Mouse (Mus musculus): ENCODE measurements around the gene Acadm. TPM values are rescaled to one million over a fixed set of nuclear protein-coding genes. Genes with fewer than 3 reads are reported as not detected.

Gene Acadm
- polyA plus RNA-seq (2015; fragmentation: Nextera tagmentation; extraction: Ambion mirVana), result 112 and 118 TPM in 2 replicates

DNA sequence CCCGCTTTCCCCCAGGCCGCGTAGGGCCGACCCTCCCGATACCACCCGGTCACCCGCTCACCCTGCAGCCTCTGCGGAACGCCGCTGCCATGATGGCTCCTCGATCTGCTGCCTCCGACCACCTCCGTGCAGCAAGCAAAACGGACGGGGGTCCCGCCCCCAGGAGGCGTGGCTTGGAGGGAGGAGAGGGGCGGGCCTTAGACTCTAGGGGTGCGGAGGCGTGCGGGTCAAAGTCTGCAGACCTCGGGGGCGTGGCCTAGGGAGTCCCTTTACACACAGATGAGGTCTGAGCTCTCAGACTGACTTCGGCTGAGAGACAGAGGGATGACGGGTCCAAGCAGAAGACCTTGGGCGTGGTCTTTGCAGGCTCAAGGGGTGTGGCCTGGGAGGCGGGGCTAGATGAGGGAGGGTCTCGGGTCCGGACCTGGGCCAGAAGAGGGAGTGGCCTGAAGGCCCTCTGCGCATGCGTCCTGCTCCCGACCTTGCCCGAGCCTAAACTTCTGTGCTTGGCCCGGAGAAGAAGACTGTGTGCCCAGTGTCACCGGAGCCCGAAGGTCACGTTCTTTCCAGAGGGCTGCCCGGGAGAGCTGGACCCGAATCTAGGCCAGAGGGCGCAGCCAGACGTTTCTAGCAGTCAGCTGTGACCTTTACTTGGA is at the start of gene Acadm:
TSS of gene Acadm (minus strand) at position 298 of the 656 bp plus-strand sequence.
- WGBS, result under 1% methylated on average over 41 of the region's 41 CpGs
- Histone ChIP-seq H3K9ac (peak within 1 kb of the TSS; percentile 82), H3K9me3 (no peaks in the 10 kb centered on the region), H3K27me3 (replicated peaks) (no peaks in the 10 kb centered on the region), H3K4me2 (replicated peaks) (peak within 1 kb of the TSS; percentile 73), H3K4me3 (replicated peaks) (peak within 1 kb of the TSS; percentile 83), H3K36me3 (no peaks in the 10 kb centered on the region), H3K27ac (peak within 1 kb of the TSS; percentile 86), H3K4me1 (replicated peaks) (peaks cover 5% of the 10 kb centered on the region)
- peak; percentile 98 for ATAC-seq

GRCm38 (mm10) chr3:153984428-153985340 is 40.3 kb upstream of the Acadm start:
- no peaks in the 10 kb centered on the region for H3K9me3 ChIP-seq
- no peak overlapping the region for H3K4me2 ChIP-seq (replicated peaks)
- no peaks in the 10 kb centered on the region for H3K36me3 ChIP-seq
- no peaks in the 10 kb centered on the region for H3K27me3 ChIP-seq (replicated peaks)
- ATAC-seq, result peak; percentile 59
- H3K9ac ChIP-seq, result no peak overlapping the region
- H3K4me3 ChIP-seq (replicated peaks), result no peak overlapping the region
- H3K4me1 ChIP-seq (replicated peaks), result no peaks in the 10 kb centered on the region
- H3K27ac ChIP-seq, result no peak overlapping the region
- WGBS, result 47% methylated on average over 10 of the region's 10 CpGs

GRCm38 (mm10) chr3:153980611-153981010 is 36.2 kb upstream of the Acadm start:
- no peak for ATAC-seq
- no peak overlapping the region for H3K4me2 ChIP-seq (replicated peaks)
- H3K9ac ChIP-seq, result no peak overlapping the region
- no peaks in the 10 kb centered on the region for H3K9me3 ChIP-seq
- no peak overlapping the region for H3K27ac ChIP-seq
- H3K4me1 ChIP-seq (replicated peaks), result no peaks in the 10 kb centered on the region
- H3K36me3 ChIP-seq, result no peaks in the 10 kb centered on the region
- no peaks in the 10 kb centered on the region for H3K27me3 ChIP-seq (replicated peaks)
- 66% methylated on average over 2 of the region's 2 CpGs for WGBS
- no peak overlapping the region for H3K4me3 ChIP-seq (replicated peaks)

DNA sequence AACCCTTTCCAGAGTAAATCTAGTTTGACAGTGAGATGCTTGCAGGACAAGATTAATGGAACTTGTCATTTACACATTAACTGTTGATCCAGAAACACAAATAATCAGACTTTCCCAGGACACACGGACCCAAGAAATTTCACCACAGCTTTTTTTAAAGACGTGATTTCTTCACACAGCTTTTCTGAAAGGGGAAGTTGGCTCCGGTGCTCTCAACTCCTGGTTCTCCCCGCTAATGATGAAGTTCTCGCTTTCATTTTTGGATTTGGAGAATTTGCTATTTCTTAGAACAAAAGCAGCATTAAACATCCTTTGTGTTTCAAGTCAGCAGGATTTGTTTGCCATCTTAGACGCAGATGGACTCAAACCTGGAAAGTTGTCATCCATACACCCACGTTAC is 31.4 kb upstream of the Acadm start:
- WGBS, result 74% methylated on average over 7 of the region's 7 CpGs
- Histone ChIP-seq H3K27ac (no peak overlapping the region), H3K4me3 (replicated peaks) (no peak overlapping the region), H3K9ac (no peak overlapping the region), H3K4me1 (replicated peaks) (peaks cover 12% of the 10 kb centered on the region), H3K27me3 (replicated peaks) (peaks cover 25% of the 10 kb centered on the region), H3K9me3 (no peaks in the 10 kb centered on the region), H3K4me2 (replicated peaks) (no peak overlapping the region), H3K36me3 (no peaks in the 10 kb centered on the region)
- ATAC-seq, result no peak

- Histone ChIP-seq H3K4me2 (replicated peaks) (no peak overlapping the region), H3K4me1 (replicated peaks) (peaks cover 12% of the 10 kb centered on the region), H3K9ac (no peak overlapping the region), H3K36me3 (no peaks in the 10 kb centered on the region), H3K27me3 (replicated peaks) (peaks cover 25% of the 10 kb centered on the region), H3K9me3 (no peaks in the 10 kb centered on the region), H3K27ac (no peak overlapping the region), H3K4me3 (replicated peaks) (no peak overlapping the region)
- 22% methylated on average over 6 of the region's 6 CpGs for WGBS
- ATAC-seq, result no peak
Observed at GRCm38 (mm10) chr3:153975060-153975459, 30.6 kb upstream of the Acadm start.

DNA sequence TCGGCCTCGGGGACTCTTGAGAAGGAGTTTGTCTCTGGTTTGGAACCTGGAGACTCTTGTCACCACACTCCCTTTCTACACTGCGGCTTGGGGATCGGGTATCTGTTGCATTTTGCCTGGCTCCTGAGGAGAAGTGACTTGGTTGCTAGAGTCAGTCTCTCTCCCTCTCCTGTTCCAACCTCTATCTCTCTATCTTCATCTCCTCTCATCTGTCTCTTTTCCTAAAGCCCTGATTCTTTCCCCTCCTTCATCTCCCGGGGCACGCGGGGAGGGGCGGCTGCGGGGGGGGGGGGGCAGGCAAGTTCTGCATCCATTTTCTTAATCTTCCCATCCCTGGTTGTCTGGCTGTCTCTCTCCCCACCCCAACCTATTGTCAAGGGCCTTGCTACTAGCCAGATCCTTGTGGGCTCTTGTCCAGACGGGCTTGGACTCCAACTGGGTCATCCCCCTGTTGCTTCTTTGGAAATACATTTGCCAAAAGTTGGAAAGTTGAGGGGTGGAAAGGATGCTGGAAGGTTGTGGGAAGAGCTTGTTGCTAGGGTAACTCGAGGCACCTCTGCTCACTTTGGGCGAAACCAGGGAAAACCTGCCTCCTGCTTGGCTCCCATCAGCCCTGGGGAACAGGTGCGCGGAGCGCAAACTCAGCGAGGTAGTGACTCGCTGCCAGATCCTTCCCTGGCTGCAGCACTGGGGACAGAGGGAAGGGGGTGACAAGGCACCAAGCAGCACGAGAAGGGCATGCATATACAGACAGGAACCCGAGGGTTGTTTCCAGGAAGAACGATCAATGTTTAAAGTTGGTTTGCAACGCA is 29.7 kb upstream of the Acadm start:
- ATAC-seq, result 0 out of 2 replicates have a peak, but pooled peaks have one; percentile 17

GRCm38 (mm10) chr3:153973171-153973948 is 28.9 kb upstream of the Acadm start, which contains the start of gene Slc44a5:
Slc44a5 (plus strand) TSS chr3:153973436.
- Histone ChIP-seq H3K9ac (peak within 1 kb of the TSS; percentile 54), H3K27me3 (replicated peaks) (peaks cover 25% of the 10 kb centered on the region), H3K36me3 (no peaks in the 10 kb centered on the region), H3K4me1 (replicated peaks) (peaks cover 12% of the 10 kb centered on the region), H3K4me3 (replicated peaks) (peak within 1 kb of the TSS; percentile 53), H3K27ac (no peak within 1 kb of the TSS), H3K9me3 (no peaks in the 10 kb centered on the region), H3K4me2 (replicated peaks) (peak within 1 kb of the TSS; percentile 98)
- ATAC-seq, result peak; percentile 67
- under 1% methylated on average over 66 of the region's 66 CpGs for WGBS

More for the DNA sequence above, 29.7 kb upstream of the Acadm start:
- no peaks in the 10 kb centered on the region for H3K36me3 ChIP-seq
- no peak overlapping the region for H3K27ac ChIP-seq
- peak overlapping the region; percentile 53 for H3K4me3 ChIP-seq (replicated peaks)
- H3K4me1 ChIP-seq (replicated peaks), result peaks cover 12% of the 10 kb centered on the region
- H3K27me3 ChIP-seq (replicated peaks), result peaks cover 25% of the 10 kb centered on the region
- WGBS, result 10% methylated on average over 20 of the region's 21 CpGs
- H3K9ac ChIP-seq, result peak overlapping the region; percentile 54
- no peaks in the 10 kb centered on the region for H3K9me3 ChIP-seq
- H3K4me2 ChIP-seq (replicated peaks), result peak overlapping the region; percentile 98

DNA sequence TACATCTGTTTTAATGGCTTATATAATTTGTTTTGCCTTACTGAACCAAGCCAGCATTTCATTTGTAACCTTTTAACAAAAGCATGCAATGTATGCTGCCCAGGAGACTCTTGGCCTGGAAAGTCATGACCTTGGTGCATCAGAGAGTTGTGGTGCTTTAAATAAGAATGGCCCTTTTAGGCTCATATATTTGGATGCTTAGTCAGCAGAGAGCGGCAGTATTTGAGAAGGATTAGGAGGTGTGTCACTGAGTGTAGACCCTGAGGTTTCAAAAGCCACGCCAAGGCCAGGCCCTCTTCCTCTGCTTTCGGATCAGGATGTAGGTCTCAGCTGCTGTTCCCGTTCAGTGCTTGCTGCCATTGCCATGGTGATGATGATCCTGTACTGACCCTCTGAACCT is 25.0 kb upstream of the Acadm start:
- Histone ChIP-seq H3K4me3 (replicated peaks) (no peak overlapping the region), H3K9me3 (no peaks in the 10 kb centered on the region), H3K27me3 (replicated peaks) (peaks cover 18% of the 10 kb centered on the region), H3K4me2 (replicated peaks) (no peak overlapping the region), H3K36me3 (no peaks in the 10 kb centered on the region), H3K4me1 (replicated peaks) (peaks cover 15% of the 10 kb centered on the region), H3K27ac (no peak overlapping the region), H3K9ac (no peak overlapping the region)
- no peak for ATAC-seq
- 81% methylated on average over 4 of the region's 4 CpGs for WGBS

DNA sequence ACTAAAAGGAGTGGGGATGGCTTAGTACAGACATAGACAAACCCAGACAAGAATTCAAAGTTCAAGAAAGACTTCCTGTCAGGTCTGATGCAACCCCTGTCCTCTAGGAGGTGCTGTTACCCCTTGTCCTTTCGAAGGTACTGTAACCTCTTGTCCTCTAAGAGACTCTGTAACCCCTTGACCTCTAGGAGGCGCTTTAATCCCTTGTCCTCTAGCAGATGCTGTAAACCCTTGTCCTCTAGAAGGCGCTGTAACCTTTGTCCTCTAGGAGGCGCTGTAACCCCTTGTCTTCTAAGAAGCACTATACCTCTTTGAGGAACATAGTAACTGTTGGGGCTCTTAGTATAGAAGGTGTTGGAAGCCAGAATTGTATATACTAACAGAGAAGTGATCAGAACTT is 24.1 kb upstream of the Acadm start:
- Histone ChIP-seq H3K9ac (no peak overlapping the region), H3K27ac (no peak overlapping the region), H3K4me1 (replicated peaks) (peaks cover 7% of the 10 kb centered on the region), H3K9me3 (no peaks in the 10 kb centered on the region), H3K4me2 (replicated peaks) (no peak overlapping the region), H3K4me3 (replicated peaks) (no peak overlapping the region), H3K36me3 (no peaks in the 10 kb centered on the region), H3K27me3 (replicated peaks) (peaks cover 11% of the 10 kb centered on the region)
- WGBS, result 48% methylated on average over 4 of the region's 4 CpGs
- ATAC-seq, result 0 out of 2 replicates have a peak, but pooled peaks have one; percentile 40

DNA sequence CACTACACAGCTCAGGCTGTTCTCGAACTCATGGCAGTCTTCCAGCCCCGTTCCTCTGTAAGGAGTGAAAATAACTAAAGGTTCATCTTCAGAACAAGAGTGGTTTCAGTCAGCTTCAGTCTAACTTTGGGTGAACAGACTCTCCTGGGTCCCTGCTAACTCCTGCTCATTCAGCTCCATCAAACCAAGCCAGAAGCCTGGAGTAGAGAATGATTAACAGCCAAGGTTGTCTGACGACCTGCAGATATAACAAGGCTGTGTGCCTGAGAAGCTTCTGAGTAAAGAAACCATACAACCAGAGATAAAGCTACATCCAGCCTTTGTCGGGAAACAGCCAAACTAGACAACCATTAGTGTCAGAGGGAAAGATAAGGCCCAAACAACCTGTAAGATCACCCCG is 23.0 kb upstream of the Acadm start:
- Histone ChIP-seq H3K4me1 (replicated peaks) (0 out of 2 replicates have a peak, but pooled peaks cover 2% of the 10 kb centered on the region), H3K27ac (no peak overlapping the region), H3K9ac (no peak overlapping the region), H3K9me3 (no peaks in the 10 kb centered on the region), H3K4me3 (replicated peaks) (no peak overlapping the region), H3K36me3 (no peaks in the 10 kb centered on the region), H3K4me2 (replicated peaks) (no peak overlapping the region), H3K27me3 (replicated peaks) (0 out of 2 replicates have a peak, but pooled peaks cover under 1% of the 10 kb centered on the region)
- WGBS, result 58% methylated on average over 5 of the region's 5 CpGs
- ATAC-seq, result peak; percentile 68

DNA sequence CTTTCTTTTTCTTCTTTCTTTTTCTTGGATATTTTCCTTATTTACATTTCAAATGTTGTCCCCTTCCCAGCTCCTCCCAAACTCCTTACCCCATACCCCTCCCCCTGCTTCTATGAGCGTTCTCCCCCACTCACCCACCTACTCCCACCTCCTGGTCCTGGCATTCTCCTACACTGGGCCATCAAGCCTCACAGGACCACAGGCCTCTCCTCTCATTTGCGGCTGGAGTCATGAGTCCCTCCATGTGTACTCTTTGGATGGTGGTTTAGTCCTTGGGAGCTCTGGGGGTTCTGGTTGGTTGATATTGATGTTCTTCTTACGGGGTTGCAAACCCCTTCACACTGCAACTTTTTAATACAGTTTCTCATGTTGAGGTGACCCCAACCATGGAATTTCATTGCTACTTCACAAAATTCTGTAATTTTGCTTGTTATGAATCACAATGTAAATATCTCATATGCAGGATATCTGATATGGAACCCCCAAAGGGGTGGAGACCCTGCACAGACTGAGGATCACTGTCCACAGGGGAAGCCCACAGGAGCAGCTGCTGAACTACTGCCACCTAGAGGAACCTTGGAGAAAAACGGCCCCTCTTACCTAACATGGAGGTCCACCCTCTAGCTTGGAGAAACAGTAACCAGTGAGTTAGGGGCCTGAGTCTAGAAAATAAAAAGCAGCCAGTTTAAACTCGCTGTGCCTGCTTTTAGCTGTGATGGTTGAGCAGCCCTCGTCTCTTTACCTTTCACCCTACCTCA is 17.4 kb upstream of the Acadm start:
- ATAC-seq, result no peak
- H3K9ac ChIP-seq, result no peak overlapping the region
- 71% methylated on average over 6 of the region's 6 CpGs for WGBS
- no peaks in the 10 kb centered on the region for H3K9me3 ChIP-seq
- H3K27ac ChIP-seq, result no peak overlapping the region
- H3K36me3 ChIP-seq, result no peaks in the 10 kb centered on the region
- no peak overlapping the region for H3K4me2 ChIP-seq (replicated peaks)
- no peaks in the 10 kb centered on the region for H3K4me1 ChIP-seq (replicated peaks)
- no peak overlapping the region for H3K4me3 ChIP-seq (replicated peaks)
- H3K27me3 ChIP-seq (replicated peaks), result no peaks in the 10 kb centered on the region

Data from intestine, embryonic 15.5 days (tissue).